9 mouse cellular contexts compared by ENCODE assay signal in genomic region chr6:55677326-55677725, GRCm38 (mm10). TPM values are rescaled to one million over a fixed set of nuclear protein-coding genes. Genes with fewer than 3 reads are reported as not detected.
DNase-seq lines count a peak whose midpoint lies in the region; ATAC-seq and TF ChIP-seq lines count a peak whose summit lies in the region.
"Had no signal": no experiment of that assay in that cellular context is flagged by ENCODE, and none has a peak within 500 bp of the region (broad histone marks: within the 10 kb centered on the region; RNA-seq: fewer than 3 reads in every experiment).

No protein-coding gene starts in this region.

- H3K36me3 ChIP-seq in lung, embryonic 16.5 days (ENCODE audit: control insufficient read depth, insufficient read depth, low read length) = no peaks in the 10 kb centered on the region
- no peaks in the 10 kb centered on the region for H3K36me3 ChIP-seq in intestine, embryonic 15.5 days
- H3K36me3 ChIP-seq in stomach, embryonic 15.5 days = no peaks in the 10 kb centered on the region
- H3K36me3 ChIP-seq in thymus, adult 2 months (ENCODE audit: control insufficient read depth, insufficient read depth, low read length) = no peaks in the 10 kb centered on the region

- peaks cover 12% of the 10 kb centered on the region for H3K27me3 ChIP-seq in lung, embryonic 16.5 days (ENCODE audit: control insufficient read depth, insufficient read depth, low read depth, low read length)
- H3K27me3 ChIP-seq in intestine, embryonic 15.5 days (replicated peaks) = peaks cover 14% of the 10 kb centered on the region; the same call in 1 of the 2 replicates
- H3K27me3 ChIP-seq in stomach, embryonic 15.5 days (replicated peaks) = peaks cover 16% of the 10 kb centered on the region
- H3K27me3 ChIP-seq in thymus, adult 2 months (ENCODE audit: control insufficient read depth, insufficient read depth, low read length) = no peaks in the 10 kb centered on the region; the same call in 1 of the 2 replicates

- 21% methylated on average over 8 of the region's 8 CpGs for WGBS in lung, embryonic 16.5 days
- 24% methylated on average over 8 of the region's 8 CpGs for WGBS in intestine, embryonic 15.5 days
- WGBS in stomach, embryonic 15.5 days = 20% methylated on average over 8 of the region's 8 CpGs
- WGBS in thymus, adult 2 months = 25% methylated on average over 8 of the region's 8 CpGs

- ATAC-seq in lung, embryonic 16.5 days (ENCODE audit: low read depth) = no peak
- no peak for ATAC-seq in intestine, embryonic 15.5 days
- ATAC-seq in stomach, embryonic 15.5 days (ENCODE audit: insufficient read depth, low FRiP score, low read depth) = no peak

- TF ChIP-seq CTCF in thymus, adult 2 months (IDR thresholded peaks at IDR 0.05; ENCODE audit: borderline replicate concordance, control insufficient read depth, extremely low read depth, insufficient read depth, low read length, poor library complexity) = no peak

- no peak overlapping the region for H3K9ac ChIP-seq in lung, embryonic 16.5 days (ENCODE audit: low read length)
- no peak overlapping the region for H3K9ac ChIP-seq in intestine, embryonic 15.5 days
- no peak overlapping the region for H3K9ac ChIP-seq in stomach, embryonic 15.5 days

- H3K27ac ChIP-seq in lung, embryonic 16.5 days (ENCODE audit: low read length) = no peak overlapping the region
- no peak overlapping the region for H3K27ac ChIP-seq in intestine, embryonic 15.5 days
- no peak overlapping the region for H3K27ac ChIP-seq in stomach, embryonic 15.5 days
- no peak overlapping the region for H3K27ac ChIP-seq in thymus, adult 2 months (ENCODE audit: control insufficient read depth, insufficient read depth, low read length)
- H3K27ac ChIP-seq: macrophage had no signal

- H3K4me3 ChIP-seq in lung, embryonic 16.5 days (ENCODE audit: low read length) = peak overlapping the region; percentile 3; the same call in 1 of the 2 replicates
- H3K4me3 ChIP-seq in intestine, embryonic 15.5 days (replicated peaks) = no peak overlapping the region
- H3K4me3 ChIP-seq in stomach, embryonic 15.5 days (replicated peaks) = no peak overlapping the region
- H3K4me3 ChIP-seq in thymus, adult 2 months (ENCODE audit: control insufficient read depth, insufficient read depth, low read length) = no peak overlapping the region

- H3K9me3 ChIP-seq in lung, embryonic 16.5 days (ENCODE audit: control insufficient read depth, low read length) = no peaks in the 10 kb centered on the region
- H3K9me3 ChIP-seq in intestine, embryonic 15.5 days = no peaks in the 10 kb centered on the region
- H3K9me3 ChIP-seq in stomach, embryonic 15.5 days = no peaks in the 10 kb centered on the region

- H3K4me2 ChIP-seq in lung, embryonic 16.5 days (ENCODE audit: low read depth, low read length) = no peak overlapping the region; the same call in 1 of the 2 replicates
- peak overlapping the region; percentile 59 for H3K4me2 ChIP-seq in intestine, embryonic 15.5 days (replicated peaks)
- H3K4me2 ChIP-seq in stomach, embryonic 15.5 days = peak overlapping the region; percentile 49

- TF ChIP-seq POLR2A in thymus, adult 2 months (IDR thresholded peaks at IDR 0.05; ENCODE audit: control insufficient read depth, extremely low read depth, insufficient read depth, low read length, poor library complexity) = no peak

- peak; percentile 32 to 36 for DNase-seq in cerebellum, postnatal 14 days
- DNase-seq in cerebellum, adult 11-12 months = no peak
- no peak for DNase-seq in lung, postnatal 4 days
- DNase-seq in thymus, adult 2 months = no peak
- no peak for DNase-seq in urinary bladder, postnatal 25 days (ENCODE audit: low spot score)

- no peaks in the 10 kb centered on the region for H3K4me1 ChIP-seq in lung, embryonic 16.5 days (replicated peaks; ENCODE audit: control insufficient read depth, insufficient read depth, low read length)
- peaks cover 6% of the 10 kb centered on the region; the same call in 1 of the 2 replicates for H3K4me1 ChIP-seq in intestine, embryonic 15.5 days (replicated peaks)
- H3K4me1 ChIP-seq in stomach, embryonic 15.5 days = peaks cover 5% of the 10 kb centered on the region; the same call in 1 of the 2 replicates
- H3K4me1 ChIP-seq in thymus, adult 2 months (replicated peaks; ENCODE audit: control insufficient read depth, insufficient read depth, low read length) = no peaks in the 10 kb centered on the region

RNA-seq across cellular contexts. Expression of gene Neurod6, which starts 3.7 kb away (rescaled TPM):
- 0.31 TPM in 1 of 2 replicates, not detected in the other for polyA plus RNA-seq in lung, embryonic 16.5 days (2015; fragmentation: Nextera tagmentation; extraction: Ambion mirVana)
- polyA plus RNA-seq in intestine, embryonic 15.5 days (2015; fragmentation: Nextera tagmentation; extraction: Ambion mirVana) = 0.52 TPM in 1 of 2 replicates, not detected in the other
- polyA plus RNA-seq in stomach, embryonic 15.5 days (2015; fragmentation: Nextera tagmentation; extraction: Ambion mirVana) = 0.12 TPM in 1 of 2 replicates, not detected in the other
- not detected in 2 replicates for polyA plus RNA-seq in thymus, adult 2 months (2012; rRNA removed)
- polyA plus RNA-seq: macrophage had no signal

Comparison
In these comparisons a context has a peak if more than half of its experiments do, and no peak if none do; other contexts are left out.
1. DNase-seq: peak in cerebellum, postnatal 14 days (2 of 2); none in cerebellum, adult 11-12 months (single experiment), lung, postnatal 4 days (0 of 2), thymus, adult 2 months (single experiment) and urinary bladder, postnatal 25 days (single experiment).